Mouse (Mus musculus) hematopoietic multipotent progenitor cell, adult 10-12 weeks (in vitro differentiated cells): ENCODE data around the gene Id1. TPM values are rescaled to one million over a fixed set of nuclear protein-coding genes. Genes with fewer than 3 reads are reported as not detected.

Source experiments
- polyA plus RNA-seq: library from polyadenylated mRNA; stranded (reverse); fragments of >175 nt; gene quantifications from 2 replicates; pipeline ENCODE4 v1.2.3, GENCODE M21; 2012; ENCODE audit warnings: low replicate concordance

The Id1 gene
- 5.5 and 8.9 TPM in 2 replicates for polyA plus RNA-seq

GRCm38 (mm10) chr2:152736090-152736601 lies at the start of gene Id1:
Gene Id1, plus strand, starts transcription at chr2:152736251.

GRCm38 (mm10) chr2:152686806-152687267 lies 49.2 kb upstream of the Id1 start, which contains the start of gene Mcts2:
Gene Mcts2, plus strand, starts transcription at chr2:152687035.

GRCm38 (mm10) chr2:152753944-152754711 lies 18.1 kb downstream of the Id1 start, which contains the start of gene Cox4i2:
Gene Cox4i2, plus strand, starts transcription at chr2:152754173.

Other genes starting within 250 kb of the Id1 start
- not detected in 2 replicates for gene Defb22, start 246.1 kb upstream of the Id1 start, polyA plus RNA-seq
- not detected in 2 replicates for gene Defb26, start 224.6 kb upstream of the Id1 start, polyA plus RNA-seq
- gene Defb28, start 218.0 kb upstream of the Id1 start, polyA plus RNA-seq: not detected in 2 replicates
- gene Defb29, start 196.2 kb upstream of the Id1 start, polyA plus RNA-seq: not detected in 2 replicates
- not detected in 2 replicates for gene Gm17416, start 166.9 kb upstream of the Id1 start, polyA plus RNA-seq
- not detected in 2 replicates for gene Defb21, start 163.5 kb upstream of the Id1 start, polyA plus RNA-seq
- not detected in 2 replicates for gene Defb19, start 155.9 kb upstream of the Id1 start, polyA plus RNA-seq
- not detected in 2 replicates for gene Defb45, start 136.9 kb upstream of the Id1 start, polyA plus RNA-seq
- not detected in 2 replicates for gene Defb36, start 131.9 kb upstream of the Id1 start, polyA plus RNA-seq
- not detected in 2 replicates for gene Defb25, start 113.2 kb upstream of the Id1 start, polyA plus RNA-seq
- gene Rem1, start 109.3 kb upstream of the Id1 start, polyA plus RNA-seq: 1.7 and 3.7 TPM in 2 replicates
- gene H13, start 66.8 kb upstream of the Id1 start, polyA plus RNA-seq: 119 and 232 TPM in 2 replicates
- 0.93 and 3.1 TPM in 2 replicates for gene Mcts2, start 49.2 kb upstream of the Id1 start, polyA plus RNA-seq
- gene Cox4i2, start 17.9 kb downstream of the Id1 start, polyA plus RNA-seq: 0.21 and 0.42 TPM in 2 replicates
- 56.7 and 71.1 TPM in 2 replicates for gene Bcl2l1, start 95.5 kb downstream of the Id1 start, polyA plus RNA-seq
- 1.4 and 4.4 TPM in 2 replicates for gene Tpx2, start 111.7 kb downstream of the Id1 start, polyA plus RNA-seq
- not detected in 2 replicates for gene Mylk2, start 175.1 kb downstream of the Id1 start, polyA plus RNA-seq
- 0.41 and 1.3 TPM in 2 replicates for gene Foxs1, start 197.0 kb downstream of the Id1 start, polyA plus RNA-seq
- 0.03 TPM in 1 of 2 replicates, not detected in the other for gene Dusp15, start 215.4 kb downstream of the Id1 start, polyA plus RNA-seq
- gene Ttll9, start 226.2 kb downstream of the Id1 start, polyA plus RNA-seq: not detected in 2 replicates